Mouse (Mus musculus) intestine, embryonic 15.5 days (tissue): Measurements from ENCODE around the gene Ankrd45. TPM values are rescaled to one million over a fixed set of nuclear protein-coding genes. Genes with fewer than 3 reads are reported as not detected.

ENCODE experiments used
- ATAC-seq: fragments of 200-750 bp; cut with Nextera tagmentation; 2 replicates; pipeline ENCODE4 v1.8.0; 2017; ENCODE audit warnings: moderate TSS enrichment, moderate library complexity
- H3K27ac ChIP-seq: fragments of 300-500 bp; sonication (generic); 2 replicates; pipeline ENCODE4 v1.5.1; 2015; ENCODE audit warnings: mild to moderate bottlenecking, inconsistent platforms
- H3K27me3 ChIP-seq: fragments of 300-500 bp; sonication (generic); replicated peaks from 2 replicates; pipeline ENCODE4 v1.6.1; 2015; ENCODE audit warnings: inconsistent platforms
- H3K36me3 ChIP-seq: fragments of 300-500 bp; sonication (generic); 2 replicates; pipeline ENCODE4 v1.6.1; 2015; ENCODE audit warnings: inconsistent platforms
- H3K4me1 ChIP-seq: fragments of 300-500 bp; sonication (generic); replicated peaks from 2 replicates; pipeline ENCODE4 v1.6.1; 2015; ENCODE audit warnings: inconsistent platforms
- H3K4me2 ChIP-seq: fragments of 300-500 bp; sonication (generic); replicated peaks from 2 replicates; pipeline ENCODE4 v1.6.1; 2015; ENCODE audit warnings: mild to moderate bottlenecking, inconsistent platforms
- H3K4me3 ChIP-seq: fragments of 300-500 bp; sonication (generic); replicated peaks from 2 replicates; pipeline ENCODE4 v1.5.1; 2015; ENCODE audit warnings: inconsistent platforms
- H3K9ac ChIP-seq: fragments of 300-500 bp; sonication (generic); 2 replicates; pipeline ENCODE4 v1.6.1; 2015; ENCODE audit warnings: inconsistent platforms
- H3K9me3 ChIP-seq: fragments of 300-500 bp; sonication (generic); 2 replicates; pipeline ENCODE4 v1.6.1; 2016; ENCODE audit warnings: inconsistent platforms
- WGBS: fragments of 180-500 bp; shearing (Covaris S2); methylation state at CpG from one replicate; pipeline ENCODE4 v1.1.7; 2015; 5-methylcytosine and 5-hydroxymethylcytosine counted together
- polyA plus RNA-seq: library from polyadenylated mRNA; unstranded; fragments of >200 nt; fragmentation: Nextera tagmentation; extraction: Ambion mirVana; gene quantifications from 2 replicates; pipeline ENCODE4 v1.2.1, GENCODE M21; 2015

Gene Ankrd45
- 0.74 and 1.1 TPM in 2 replicates for polyA plus RNA-seq

- WGBS: 5% methylated on average over 33 of the region's 33 CpGs
- peak; percentile 93 for ATAC-seq
- Histone ChIP-seq H3K4me1 (0 out of 2 replicates have a peak, but pooled peaks cover 3% of the 10 kb centered on the region), H3K27ac (no peak within 1 kb of the TSS), H3K4me3 (peak within 1 kb of the TSS; percentile 37), H3K9ac (peak within 1 kb of the TSS; percentile 33; the same call in 1 of the 2 replicates), H3K36me3 (no peaks in the 10 kb centered on the region), H3K4me2 (peak within 1 kb of the TSS; percentile 81), H3K9me3 (no peaks in the 10 kb centered on the region), H3K27me3 (no peaks in the 10 kb centered on the region)
Observed at GRCm38 (mm10) chr1:161142531-161143159, at the start of gene Ankrd45. Gene Ankrd45, plus strand, starts transcription at chr1:161142691.

DNA sequence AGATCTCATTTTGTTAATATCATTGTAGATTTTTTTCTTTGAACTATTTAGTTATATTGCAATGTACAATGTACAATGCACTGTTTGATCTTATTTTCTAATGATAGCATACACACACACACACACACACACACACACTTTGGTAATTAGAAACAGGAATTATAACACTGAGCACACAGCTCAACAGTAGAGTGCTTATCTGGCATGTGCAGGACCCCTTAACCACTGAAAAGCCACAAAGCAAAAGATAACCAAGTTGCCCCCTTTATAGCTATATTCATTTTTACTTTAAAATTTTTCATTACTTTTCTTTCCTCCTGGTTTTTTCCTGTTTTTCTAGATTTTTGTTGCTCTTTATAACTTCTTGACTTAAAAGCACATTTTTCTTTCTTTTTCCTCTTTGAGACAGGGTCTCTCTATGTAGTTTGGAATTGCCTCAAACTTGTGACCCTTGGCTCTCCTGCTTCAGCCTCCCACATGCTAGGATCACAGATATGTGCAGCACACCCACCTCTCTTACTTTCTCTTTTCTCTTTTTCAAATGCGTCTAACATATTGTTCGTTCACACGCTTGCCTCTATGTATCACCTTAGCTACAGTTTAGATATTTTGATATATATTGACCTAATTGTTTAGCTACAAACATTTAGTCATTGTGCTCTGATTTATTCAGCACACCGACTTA lies 42.6 kb upstream of the Ankrd45 start:
- H3K9me3 ChIP-seq: no peaks in the 10 kb centered on the region
- H3K4me2 ChIP-seq: no peak overlapping the region
- no peaks in the 10 kb centered on the region for H3K36me3 ChIP-seq
- no peak overlapping the region for H3K4me3 ChIP-seq
- 99% methylated on average over 4 of the region's 4 CpGs for WGBS
- H3K27me3 ChIP-seq: no peaks in the 10 kb centered on the region
- no peak overlapping the region for H3K9ac ChIP-seq
- no peak overlapping the region for H3K27ac ChIP-seq
- no peak for ATAC-seq
- no peaks in the 10 kb centered on the region for H3K4me1 ChIP-seq

GRCm38 (mm10) chr1:161103842-161104241 lies 38.6 kb upstream of the Ankrd45 start:
- H3K36me3 ChIP-seq: peaks cover 2% of the 10 kb centered on the region; the same call in 1 of the 2 replicates
- no peak overlapping the region for H3K9ac ChIP-seq
- H3K4me2 ChIP-seq: no peak overlapping the region
- WGBS: 75% methylated on average over 1 of the region's 1 CpGs
- ATAC-seq: no peak
- H3K27me3 ChIP-seq: no peaks in the 10 kb centered on the region
- H3K9me3 ChIP-seq: no peaks in the 10 kb centered on the region
- H3K4me1 ChIP-seq: no peaks in the 10 kb centered on the region
- H3K4me3 ChIP-seq: no peak overlapping the region
- no peak overlapping the region for H3K27ac ChIP-seq

DNA sequence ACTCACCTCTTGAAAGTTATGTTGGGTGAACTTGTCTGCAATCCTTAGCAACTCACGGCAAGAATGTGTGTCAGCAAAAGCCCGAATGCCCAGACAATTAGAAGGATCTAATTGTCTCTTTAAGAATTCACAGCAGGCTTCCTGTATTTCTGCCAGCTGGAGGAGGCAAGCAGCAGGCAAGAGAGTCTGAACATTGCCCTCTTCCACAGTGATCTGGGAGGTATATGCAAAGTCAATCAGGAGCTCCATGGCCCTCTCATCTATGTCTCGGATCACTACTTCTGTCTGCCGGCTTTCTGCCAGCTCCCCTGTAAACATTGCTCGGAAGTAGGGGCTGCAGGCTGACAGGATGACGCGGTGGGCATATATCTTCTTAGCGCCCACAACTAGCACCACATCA lies 33.3 kb upstream of the Ankrd45 start:
- ATAC-seq: no peak
- Histone ChIP-seq H3K27me3 (no peaks in the 10 kb centered on the region), H3K4me2 (no peak overlapping the region), H3K4me3 (no peak overlapping the region), H3K9ac (no peak overlapping the region), H3K27ac (no peak overlapping the region), H3K9me3 (no peaks in the 10 kb centered on the region), H3K36me3 (peaks cover 8% of the 10 kb centered on the region; the same call in 1 of the 2 replicates), H3K4me1 (no peaks in the 10 kb centered on the region)
- 79% methylated on average over 8 of the region's 8 CpGs for WGBS

- no peak overlapping the region for H3K4me3 ChIP-seq
- no peak overlapping the region for H3K9ac ChIP-seq
- H3K9me3 ChIP-seq: no peaks in the 10 kb centered on the region
- no peaks in the 10 kb centered on the region for H3K27me3 ChIP-seq
- H3K27ac ChIP-seq: no peak overlapping the region
- no peaks in the 10 kb centered on the region for H3K4me1 ChIP-seq
- H3K4me2 ChIP-seq: no peak overlapping the region
- ATAC-seq: peak; percentile 43; the same call in 1 of the 2 replicates
- no peaks in the 10 kb centered on the region; the same call in 1 of the 2 replicates for H3K36me3 ChIP-seq
Observed at GRCm38 (mm10) chr1:161114591-161114990, 27.9 kb upstream of the Ankrd45 start.

- no peak overlapping the region for H3K4me2 ChIP-seq
- H3K4me1 ChIP-seq: no peaks in the 10 kb centered on the region
- H3K9ac ChIP-seq: no peak overlapping the region
- ATAC-seq: no peak
- H3K36me3 ChIP-seq: no peaks in the 10 kb centered on the region
- no peaks in the 10 kb centered on the region for H3K27me3 ChIP-seq
- H3K9me3 ChIP-seq: no peaks in the 10 kb centered on the region
- H3K4me3 ChIP-seq: no peak overlapping the region
- WGBS: 88% methylated on average over 10 of the region's 10 CpGs
- no peak overlapping the region for H3K27ac ChIP-seq
Observed at GRCm38 (mm10) chr1:161122661-161123418, 19.7 kb upstream of the Ankrd45 start.

DNA sequence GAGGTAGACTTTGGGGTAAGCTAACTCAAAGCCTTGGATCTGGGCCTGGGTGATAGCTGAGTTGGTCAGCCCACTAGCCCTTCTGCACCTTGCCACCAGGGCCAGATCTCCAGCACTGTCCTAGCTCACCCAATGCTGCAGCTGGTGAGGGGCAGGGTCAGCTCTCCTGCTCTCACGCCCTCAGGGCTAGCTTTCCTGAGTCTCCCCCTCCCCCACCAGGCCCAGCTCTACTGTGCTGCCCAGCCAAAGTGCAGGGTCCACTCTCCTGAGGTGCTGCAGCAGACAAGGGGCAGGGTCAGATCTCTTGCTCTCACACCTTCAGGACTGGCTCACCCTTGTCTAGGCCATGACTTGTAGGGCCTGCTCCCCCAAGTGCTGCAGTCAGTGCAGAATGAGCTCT lies 16.0 kb upstream of the Ankrd45 start:
- H3K9ac ChIP-seq: no peak overlapping the region
- no peak for ATAC-seq
- no peak overlapping the region for H3K4me2 ChIP-seq
- H3K9me3 ChIP-seq: no peaks in the 10 kb centered on the region
- no peak overlapping the region for H3K27ac ChIP-seq
- H3K4me1 ChIP-seq: no peaks in the 10 kb centered on the region
- 81% methylated on average over 1 of the region's 1 CpGs for WGBS
- H3K36me3 ChIP-seq: no peaks in the 10 kb centered on the region
- no peaks in the 10 kb centered on the region for H3K27me3 ChIP-seq
- no peak overlapping the region for H3K4me3 ChIP-seq

DNA sequence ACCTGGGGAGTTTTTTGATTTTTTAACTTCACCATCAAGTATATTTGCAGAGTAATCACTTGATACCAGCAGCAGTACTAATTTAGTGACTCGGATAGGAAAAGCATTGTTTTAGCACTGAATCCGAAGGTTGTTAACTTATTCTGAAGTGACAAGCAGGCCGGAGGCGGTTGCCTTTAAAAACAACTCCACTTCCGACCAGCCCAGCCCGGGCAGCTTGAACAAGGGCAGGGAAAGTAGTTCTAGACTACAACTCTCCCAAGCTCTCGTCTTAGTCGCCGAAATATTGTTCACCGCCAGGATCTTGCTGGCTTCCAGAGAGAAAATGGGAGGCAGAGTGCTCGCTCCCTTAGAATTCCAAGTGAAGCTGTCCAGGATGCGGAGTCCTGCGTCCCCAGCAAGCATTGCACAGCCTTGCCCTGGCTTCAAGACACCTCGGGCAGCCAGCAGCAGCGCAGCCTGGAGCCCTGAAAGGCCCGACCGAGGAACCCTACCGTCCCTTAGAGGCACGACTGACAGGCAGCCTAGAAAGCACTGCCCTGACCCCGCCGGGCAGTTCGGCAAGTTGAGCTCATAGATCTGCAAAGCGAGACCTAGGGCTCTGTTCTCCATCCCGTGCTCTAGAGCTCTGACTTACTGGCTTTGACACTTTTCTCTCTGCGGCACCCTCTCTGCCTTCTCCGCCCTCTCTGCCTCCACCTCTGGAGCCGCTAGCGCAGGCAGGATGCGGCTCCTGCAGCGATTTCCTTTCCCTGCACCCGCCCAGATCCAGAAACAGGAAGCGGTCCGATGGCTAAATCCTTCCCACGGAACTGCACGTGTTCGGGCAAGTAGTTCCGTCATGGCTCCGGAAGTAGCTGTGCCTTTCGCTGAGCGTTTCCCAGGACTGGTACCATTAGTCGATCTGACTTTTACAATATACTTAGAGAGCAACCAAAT lies 11.5 kb upstream of the Ankrd45 start, which contains the start of gene Klhl20:
Klhl20 (minus strand) TSS at position 786 of the 939 bp plus-strand sequence.
- Histone ChIP-seq H3K36me3 (no peaks in the 10 kb centered on the region), H3K4me3 (peak within 1 kb of the TSS; percentile 73), H3K27me3 (no peaks in the 10 kb centered on the region), H3K9ac (peak within 1 kb of the TSS; percentile 81), H3K9me3 (no peaks in the 10 kb centered on the region), H3K27ac (peak within 1 kb of the TSS; percentile 86), H3K4me1 (no peaks in the 10 kb centered on the region), H3K4me2 (peak within 1 kb of the TSS; percentile 67)
- peak; percentile 98 for ATAC-seq
- WGBS: under 1% methylated on average over 41 of the region's 41 CpGs

- Histone ChIP-seq H3K27me3 (no peaks in the 10 kb centered on the region), H3K27ac (no peak overlapping the region), H3K36me3 (no peaks in the 10 kb centered on the region), H3K4me2 (no peak overlapping the region), H3K9me3 (no peaks in the 10 kb centered on the region), H3K9ac (no peak overlapping the region), H3K4me1 (0 out of 2 replicates have a peak, but pooled peaks cover 3% of the 10 kb centered on the region), H3K4me3 (no peak overlapping the region)
- ATAC-seq: no peak
- WGBS: 93% methylated on average over 2 of the region's 2 CpGs
Observed at GRCm38 (mm10) chr1:161139496-161139895, 3.0 kb upstream of the Ankrd45 start.

GRCm38 (mm10) chr1:161140026-161140762 lies 2.3 kb upstream of the Ankrd45 start:
- H3K9ac ChIP-seq: no peak overlapping the region
- no peaks in the 10 kb centered on the region for H3K27me3 ChIP-seq
- WGBS: 78% methylated on average over 9 of the region's 9 CpGs
- H3K4me1 ChIP-seq: 0 out of 2 replicates have a peak, but pooled peaks cover 3% of the 10 kb centered on the region
- no peak for ATAC-seq
- H3K9me3 ChIP-seq: no peaks in the 10 kb centered on the region
- no peaks in the 10 kb centered on the region for H3K36me3 ChIP-seq
- no peak overlapping the region for H3K4me3 ChIP-seq
- H3K27ac ChIP-seq: no peak overlapping the region
- H3K4me2 ChIP-seq: no peak overlapping the region

- H3K9ac ChIP-seq: no peak overlapping the region
- no peaks in the 10 kb centered on the region for H3K9me3 ChIP-seq
- H3K4me1 ChIP-seq: 0 out of 2 replicates have a peak, but pooled peaks cover 3% of the 10 kb centered on the region
- no peak overlapping the region for H3K4me3 ChIP-seq
- H3K4me2 ChIP-seq: no peak overlapping the region
- H3K27me3 ChIP-seq: no peaks in the 10 kb centered on the region
- H3K27ac ChIP-seq: no peak overlapping the region
- no peaks in the 10 kb centered on the region for H3K36me3 ChIP-seq
- no peak for ATAC-seq
- WGBS: 90% methylated on average over 7 of the region's 7 CpGs
Observed at GRCm38 (mm10) chr1:161143216-161143615, 725 bp downstream of the Ankrd45 start.
